Mouse (Mus musculus) kidney, adult 10 weeks (tissue): ENCODE results near the gene Slc22a17. TPM values are rescaled to one million over a fixed set of nuclear protein-coding genes. Genes with fewer than 3 reads are reported as not detected.

Experiments used
- polyA plus RNA-seq: library from polyadenylated mRNA; stranded (reverse); fragments of 350-450 nt; fragmentation: Illumina TruSeq; extraction: RNeasy Lipid Tissue Mini Kit (QIAGEN cat#74804); gene quantifications from one replicate; pipeline ENCODE4 v1.2.3, GENCODE M21; 2014; ENCODE audit warnings: low read depth, low replicate concordance

Gene Slc22a17
- polyA plus RNA-seq: 0.40 TPM

DNA sequence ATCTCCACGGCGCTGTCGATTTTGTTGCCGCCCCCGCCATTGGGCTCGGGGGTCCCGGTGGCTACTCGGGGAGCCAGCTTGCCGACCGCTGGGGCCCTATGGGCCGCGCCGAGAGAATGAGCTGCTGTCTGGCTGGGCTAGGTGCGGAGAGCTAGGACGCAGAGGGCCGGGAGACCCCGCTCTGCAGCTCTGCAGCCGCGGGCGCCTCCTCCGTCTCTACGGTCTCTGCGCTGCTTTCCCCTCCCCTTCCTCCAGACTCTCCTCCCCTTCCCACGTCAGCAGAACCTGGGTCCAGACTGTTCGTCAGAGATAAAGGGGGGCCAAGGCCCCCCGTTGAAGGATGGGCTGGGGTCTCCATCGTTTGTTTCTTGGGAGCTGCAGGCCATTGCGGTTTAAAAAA is at the start of gene Slc22a17:
TSS of gene Slc22a17 (minus strand) at position 247 of the 400 bp plus-strand sequence.

GRCm38 (mm10) chr14:54935904-54936830 is 23.2 kb upstream of the Slc22a17 start, which contains the start of gene Cmtm5:
Cmtm5 (plus strand) TSS chr14:54936261.

GRCm38 (mm10) chr14:54932645-54933150 is 19.8 kb upstream of the Slc22a17 start, which contains the start of gene Il25:
Il25 (plus strand) TSS chr14:54932695.

DNA sequence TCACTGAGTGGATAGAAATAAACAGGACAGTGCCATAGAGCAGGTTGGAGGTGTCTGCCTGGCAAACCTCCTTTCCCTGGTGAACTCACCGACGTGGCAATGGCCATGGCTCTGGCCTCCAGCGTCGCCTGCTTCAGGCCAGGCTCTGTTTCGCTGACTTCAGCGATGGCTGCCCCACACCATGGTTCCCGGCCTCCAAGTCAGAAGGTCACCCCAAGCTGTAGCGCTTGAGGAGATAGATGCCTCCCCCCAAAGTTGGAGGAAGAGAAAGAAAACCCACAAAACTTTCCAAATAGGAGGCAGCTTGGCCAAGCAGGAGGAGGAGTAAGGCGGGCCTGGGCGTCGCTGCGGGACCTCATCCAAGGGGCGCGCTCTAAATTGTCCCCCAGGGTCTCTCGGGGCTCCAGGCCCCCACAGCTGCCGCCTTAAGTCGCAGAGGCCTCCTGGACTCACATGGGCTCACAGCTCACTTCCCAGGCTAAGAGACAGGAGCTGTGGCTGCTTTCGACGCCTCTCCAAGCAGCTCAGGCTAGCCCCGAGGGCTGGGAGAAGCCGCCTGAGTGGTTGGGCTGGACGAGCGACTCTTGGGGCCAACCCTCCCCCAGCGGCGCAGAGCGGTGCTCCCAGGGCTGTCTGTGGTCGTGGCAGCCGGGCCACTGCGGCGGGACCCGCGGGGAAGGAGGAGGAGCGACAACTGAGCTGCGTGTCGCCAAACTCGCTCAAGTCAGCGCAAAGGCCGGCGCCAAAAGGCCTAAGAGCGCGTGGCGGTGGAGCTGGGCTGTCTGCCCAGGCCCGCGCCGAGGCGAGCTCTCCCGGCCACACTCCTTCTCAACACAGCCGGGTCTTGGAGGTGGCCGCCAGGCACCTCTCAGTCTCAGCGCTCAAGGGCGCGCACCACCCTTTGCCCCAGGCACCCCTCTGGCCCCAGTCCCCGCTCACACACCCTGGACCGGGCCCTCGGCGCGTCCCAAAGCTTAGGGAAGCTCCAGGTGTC is 12.7 kb upstream of the Slc22a17 start, which contains the start of gene Efs:
TSS of gene Efs (minus strand) at position 778 of the 994 bp plus-strand sequence.

DNA sequence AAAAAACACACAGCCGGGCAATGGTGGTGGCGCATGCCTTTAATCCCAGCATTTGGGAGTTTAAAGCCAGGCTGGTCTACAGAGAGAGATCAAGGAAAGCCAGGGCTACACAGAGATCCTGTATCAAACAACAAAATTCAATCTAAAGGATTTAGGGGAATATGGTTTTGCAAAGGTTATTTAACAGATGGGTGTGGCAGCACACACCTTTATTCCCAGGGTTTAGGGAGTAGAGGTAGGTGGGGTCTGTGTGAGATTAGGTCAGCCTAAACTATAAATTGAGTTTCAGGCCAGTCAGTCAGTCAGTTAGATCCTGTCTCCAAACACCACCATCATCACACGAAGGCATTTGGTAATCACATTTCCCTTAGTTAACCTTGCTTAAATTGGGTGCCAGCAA is 20.7 kb downstream of the Slc22a17 start, which contains the start of gene Pabpn1:
TSS of gene Pabpn1 (plus strand) at position 301 of the 400 bp plus-strand sequence.

GRCm38 (mm10) chr14:54883154-54884021 is 29.5 kb downstream of the Slc22a17 start, which contains the start of the genes Bcl2l2 and Gm20521:
Bcl2l2 (plus strand) TSS chr14:54883377.
Gm20521 (plus strand) TSS chr14:54883441.

DNA sequence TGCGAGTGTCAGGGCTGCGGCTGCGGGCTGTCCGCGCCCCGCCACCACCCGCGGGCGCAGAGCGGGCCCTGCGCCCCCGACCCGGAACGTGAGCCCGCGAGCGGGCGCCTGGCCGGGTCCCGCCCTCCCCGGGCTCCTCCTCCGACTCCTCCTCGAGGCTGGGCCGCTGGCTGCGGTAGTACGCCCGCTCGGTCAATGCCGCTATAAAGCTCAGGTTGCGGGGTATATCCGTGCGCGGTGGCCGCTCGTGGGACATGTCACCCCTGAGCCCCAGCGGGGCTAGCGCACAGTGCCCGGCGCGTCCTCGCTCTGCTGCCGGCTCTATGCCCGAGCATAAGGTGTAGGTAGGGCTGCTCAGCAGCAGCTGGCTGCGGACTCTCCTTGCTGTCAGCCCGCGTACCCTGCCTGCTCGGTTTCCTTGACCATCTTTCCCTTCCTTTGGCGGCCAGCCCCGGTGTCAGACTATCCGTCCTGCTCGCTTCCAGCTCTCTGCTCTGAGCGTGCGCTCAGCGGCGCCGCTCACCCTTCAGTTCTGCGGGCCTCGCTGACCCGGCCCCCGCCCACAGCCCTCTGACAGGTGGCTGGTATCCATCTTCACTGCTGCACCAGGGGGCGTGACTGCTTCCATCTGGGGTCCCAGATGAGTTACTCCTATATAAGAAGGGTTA is 35.8 kb downstream of the Slc22a17 start, which contains the start of gene Ppp1r3e:
TSS of gene Ppp1r3e (minus strand) at position 503 of the 668 bp plus-strand sequence.

DNA sequence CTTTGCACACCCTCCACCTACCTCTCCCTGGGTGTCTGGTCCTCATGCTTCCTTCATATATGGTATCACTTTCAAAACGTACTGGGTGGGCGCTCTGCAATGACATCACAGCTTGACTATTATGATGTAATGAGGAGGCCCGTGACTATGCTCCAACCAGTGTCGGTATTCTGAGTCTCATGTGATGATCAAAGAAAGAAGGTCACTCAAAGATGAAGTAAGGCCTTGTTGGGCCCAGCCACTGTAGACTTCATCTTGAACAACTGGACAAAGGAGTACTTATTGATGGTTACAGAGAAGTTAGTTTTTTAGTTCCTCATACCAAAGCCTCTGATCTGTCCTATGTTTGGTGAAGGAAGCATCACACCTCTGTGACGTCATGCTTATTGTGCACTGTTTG is 42.1 kb downstream of the Slc22a17 start, which contains the start of gene Homez:
TSS of gene Homez (minus strand) at position 101 of the 400 bp plus-strand sequence.

Other genes with a start within 250 kb of the Slc22a17 start
- gene 1700123O20Rik, start 226.9 kb downstream of the Slc22a17 start, polyA plus RNA-seq: 18.0 TPM
- gene Acin1, start 226.2 kb downstream of the Slc22a17 start, polyA plus RNA-seq: 110 TPM
- gene Gm29776, start 214.3 kb downstream of the Slc22a17 start, polyA plus RNA-seq: not detected
- not detected for gene Cebpe, start 201.0 kb downstream of the Slc22a17 start, polyA plus RNA-seq
- 51.3 TPM for gene Slc7a8, start 131.2 kb downstream of the Slc22a17 start, polyA plus RNA-seq
- 2.4 TPM for gene Rnf212b, start 99.0 kb downstream of the Slc22a17 start, polyA plus RNA-seq
- gene Homez, start 42.2 kb downstream of the Slc22a17 start, polyA plus RNA-seq: 14.8 TPM
- gene Ppp1r3e, start 35.6 kb downstream of the Slc22a17 start, polyA plus RNA-seq: 11.4 TPM
- 15.8 TPM for gene Bcl2l2, start 29.8 kb downstream of the Slc22a17 start, polyA plus RNA-seq
- not detected for gene Gm20521, start 29.7 kb downstream of the Slc22a17 start, polyA plus RNA-seq
- gene Pabpn1, start 20.6 kb downstream of the Slc22a17 start, polyA plus RNA-seq: 28.3 TPM
- gene Efs, start 13.0 kb upstream of the Slc22a17 start, polyA plus RNA-seq: not detected
- not detected for gene Il25, start 19.6 kb upstream of the Slc22a17 start, polyA plus RNA-seq
- not detected for gene Cmtm5, start 23.1 kb upstream of the Slc22a17 start, polyA plus RNA-seq
- not detected for gene Myh6, start 53.8 kb upstream of the Slc22a17 start, polyA plus RNA-seq
- gene Gm17428, start 63.8 kb upstream of the Slc22a17 start, polyA plus RNA-seq: not detected
- gene Myh7, start 81.5 kb upstream of the Slc22a17 start, polyA plus RNA-seq: not detected
- 2.6 TPM for gene Ngdn, start 102.3 kb upstream of the Slc22a17 start, polyA plus RNA-seq
- gene Zfhx2, start 179.2 kb upstream of the Slc22a17 start, polyA plus RNA-seq: 0.36 TPM
- gene Thtpa, start 181.7 kb upstream of the Slc22a17 start, polyA plus RNA-seq: 9.5 TPM
- gene Ap1g2, start 193.5 kb upstream of the Slc22a17 start, polyA plus RNA-seq: 3.4 TPM
- gene Jph4, start 203.8 kb upstream of the Slc22a17 start, polyA plus RNA-seq: not detected